Mouse (Mus musculus) fat pad, adult 2 months (tissue): ENCODE results near the gene Pld5.

Experiments used
- DNase-seq: peaks from one replicate; pipeline ENCODE4 v3.0.0-alpha.2; 2011; ENCODE audit warnings: low read depth, low spot score; ENCODE audit errors: extremely low read depth

Pld5 gene

GRCm38 (mm10) chr1:176174971-176175370 is 100.1 kb downstream of the Pld5 start:
- no peak for DNase-seq

- DNase-seq = no peak
Observed at GRCm38 (mm10) chr1:176167784-176168183, 107.3 kb downstream of the Pld5 start.

GRCm38 (mm10) chr1:176167114-176167513 is 108.0 kb downstream of the Pld5 start:
- no peak for DNase-seq

GRCm38 (mm10) chr1:176145306-176145705 is 129.8 kb downstream of the Pld5 start:
- DNase-seq = no peak

- DNase-seq = no peak
Observed at GRCm38 (mm10) chr1:176134379-176134778, 140.7 kb downstream of the Pld5 start.

GRCm38 (mm10) chr1:176125771-176126170 is 149.3 kb downstream of the Pld5 start:
- DNase-seq = no peak

- no peak for DNase-seq
Observed at GRCm38 (mm10) chr1:176124441-176124840, 150.7 kb downstream of the Pld5 start.

GRCm38 (mm10) chr1:176123781-176124180 is 151.3 kb downstream of the Pld5 start:
- no peak for DNase-seq

- DNase-seq = no peak
Observed at GRCm38 (mm10) chr1:176115604-176116003, 159.5 kb downstream of the Pld5 start.

GRCm38 (mm10) chr1:176098685-176099320 is 176.3 kb downstream of the Pld5 start:
- no peak for DNase-seq

GRCm38 (mm10) chr1:176092119-176092518 is 183.0 kb downstream of the Pld5 start:
- no peak for DNase-seq

- DNase-seq = no peak
Observed at GRCm38 (mm10) chr1:176089382-176089781, 185.7 kb downstream of the Pld5 start.

- no peak for DNase-seq
Observed at GRCm38 (mm10) chr1:176085952-176086648, 189.0 kb downstream of the Pld5 start.

- DNase-seq = no peak
Observed at GRCm38 (mm10) chr1:176082306-176082705, 192.8 kb downstream of the Pld5 start.

GRCm38 (mm10) chr1:176080969-176081368 is 194.1 kb downstream of the Pld5 start:
- no peak for DNase-seq

GRCm38 (mm10) chr1:176078410-176078809 is 196.7 kb downstream of the Pld5 start:
- DNase-seq = no peak

- no peak for DNase-seq
Observed at GRCm38 (mm10) chr1:176076799-176077198, 198.3 kb downstream of the Pld5 start.

- DNase-seq = no peak
Observed at GRCm38 (mm10) chr1:176075810-176076209, 199.3 kb downstream of the Pld5 start.

- DNase-seq = no peak
Observed at GRCm38 (mm10) chr1:176075409-176075808, 199.7 kb downstream of the Pld5 start.

GRCm38 (mm10) chr1:176074526-176074925 is 200.6 kb downstream of the Pld5 start:
- no peak for DNase-seq

GRCm38 (mm10) chr1:176065281-176065680 is 209.8 kb downstream of the Pld5 start:
- DNase-seq = no peak

- no peak for DNase-seq
Observed at GRCm38 (mm10) chr1:176064471-176064870, 210.6 kb downstream of the Pld5 start.

GRCm38 (mm10) chr1:176053653-176054052 is 221.5 kb downstream of the Pld5 start:
- no peak for DNase-seq
